Mouse (Mus musculus): ENCODE results near the gene Hoxb5. TPM values are rescaled to one million over a fixed set of nuclear protein-coding genes. Genes with fewer than 3 reads are reported as not detected.

Hoxb5 gene
- total RNA-seq, 1 experiment from 2014 or later, result not detected

DNA sequence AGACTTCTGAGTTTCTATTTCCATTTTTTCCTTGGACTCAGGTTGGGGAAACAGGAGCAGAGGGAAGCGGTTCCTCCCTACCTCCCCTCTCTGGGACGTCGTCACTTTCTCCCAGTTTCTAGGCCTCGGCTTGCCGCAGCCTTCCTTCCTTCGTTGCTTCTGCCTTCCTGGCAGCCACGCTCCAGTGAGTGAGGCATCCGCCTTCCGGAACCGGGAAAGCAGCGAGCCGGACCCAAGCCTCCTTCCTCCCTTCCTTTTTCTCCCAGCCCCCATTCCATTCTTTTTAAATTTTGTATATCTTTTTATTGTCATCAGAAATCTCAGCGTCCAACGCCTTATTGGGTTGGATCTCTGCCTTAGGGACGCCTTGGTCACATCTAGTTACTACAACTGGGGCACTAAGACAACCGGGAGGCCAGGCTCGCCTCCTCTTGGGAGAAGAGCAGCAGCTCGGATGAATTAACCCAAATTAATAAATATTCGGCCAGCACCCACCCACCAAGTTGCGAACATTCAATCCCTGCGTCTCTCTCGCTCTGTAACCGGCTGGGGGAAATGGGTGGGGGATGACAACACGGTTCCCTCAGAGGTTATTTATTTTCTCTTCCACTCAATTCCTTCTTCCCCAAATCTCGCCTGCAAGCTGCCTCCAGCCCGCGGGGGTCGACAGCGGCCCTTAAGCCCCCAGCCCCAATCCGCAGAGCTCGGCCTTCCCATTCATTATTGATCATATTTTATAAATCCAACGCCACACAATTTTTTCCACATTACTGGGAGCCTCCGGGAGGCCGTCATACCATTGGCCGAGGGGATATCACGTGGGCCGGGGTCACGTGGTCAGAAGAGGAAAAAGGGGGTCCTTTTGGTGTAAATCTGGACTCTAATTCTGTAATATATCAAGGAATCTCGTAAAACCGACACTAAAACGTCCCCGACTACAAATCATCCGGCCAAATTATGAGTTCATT, 17.1 kb upstream of the Hoxb5 start, which contains the start of gene Hoxb7:
Hoxb7 (plus strand) TSS at position 853 of the 968 bp plus-strand sequence.
- ATAC-seq (replicated peaks; ENCODE audit: low read depth, poor library complexity, severe bottlenecking), result no peak

DNA sequence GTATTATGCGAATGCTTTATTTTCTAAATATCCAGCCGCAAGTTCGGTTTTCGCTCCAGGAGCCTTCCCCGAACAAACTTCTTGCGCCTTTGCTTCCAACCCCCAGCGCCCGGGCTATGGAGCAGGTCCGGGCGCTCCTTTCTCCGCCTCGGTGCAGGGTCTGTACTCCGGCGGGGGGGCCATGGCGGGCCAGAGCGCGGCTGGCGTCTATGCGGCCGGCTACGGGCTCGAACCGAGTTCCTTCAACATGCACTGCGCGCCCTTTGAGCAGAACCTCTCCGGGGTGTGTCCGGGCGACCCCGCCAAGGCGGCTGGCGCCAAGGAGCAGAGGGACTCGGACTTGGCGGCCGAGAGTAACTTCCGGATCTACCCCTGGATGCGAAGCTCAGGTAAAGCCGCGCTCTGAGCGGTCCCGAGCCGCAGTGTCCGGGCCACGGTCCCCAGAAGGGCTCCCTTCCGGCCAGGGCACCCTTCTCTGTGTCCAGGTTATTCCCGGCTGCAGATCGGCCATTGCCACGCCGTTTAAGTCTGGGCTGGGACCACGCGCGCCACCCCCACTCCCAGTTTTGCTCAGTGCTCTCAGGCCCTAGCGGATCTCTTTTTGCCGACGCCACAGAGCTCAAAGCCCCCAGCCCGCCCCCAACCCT, 16.3 kb upstream of the Hoxb5 start:
- ATAC-seq (replicated peaks; ENCODE audit: low read depth, poor library complexity, severe bottlenecking), result no peak

- ATAC-seq (replicated peaks; ENCODE audit: low read depth, poor library complexity, severe bottlenecking), result no peak
These were observed 15.7 kb upstream of the Hoxb5 start for GRCm38 (mm10) chr11:96287411-96287810.

DNA sequence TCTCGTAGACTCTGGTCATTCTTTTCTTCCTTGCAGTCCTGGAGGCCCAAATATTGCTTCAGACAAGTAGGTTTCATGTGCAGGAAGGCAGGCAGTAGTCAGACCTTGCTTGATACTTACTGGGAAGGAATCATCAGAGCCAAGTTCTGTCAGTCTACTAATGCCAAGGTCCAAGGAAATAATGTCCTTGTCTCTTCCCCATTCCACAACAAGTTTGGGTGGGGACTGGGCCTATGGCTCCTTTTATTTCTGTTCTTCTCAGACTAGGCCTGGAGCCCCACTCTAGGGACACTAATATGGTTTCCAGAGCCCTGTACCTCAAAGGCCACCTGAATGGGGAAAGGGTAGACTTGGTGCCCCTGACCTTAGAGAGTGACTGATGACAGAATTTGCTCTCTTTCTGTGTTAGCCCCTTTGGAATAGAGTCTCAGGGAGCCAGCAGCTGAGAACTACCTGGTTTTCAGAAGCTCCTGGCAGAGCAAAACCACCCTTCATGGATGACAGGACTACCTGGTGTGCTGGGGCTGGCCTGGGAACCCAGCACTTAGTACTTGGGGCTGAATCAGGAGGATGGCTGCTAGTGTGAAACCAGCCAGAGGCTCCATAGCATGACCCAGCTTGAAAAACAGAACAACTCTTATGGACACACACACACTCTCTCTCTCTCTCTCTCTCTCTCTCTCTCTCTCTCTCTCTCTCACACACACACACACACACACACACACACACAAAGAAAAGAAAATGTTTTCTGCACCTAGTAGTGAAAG, 14.5 kb upstream of the Hoxb5 start:
- ATAC-seq (replicated peaks; ENCODE audit: low read depth, poor library complexity, severe bottlenecking), result no peak

GRCm38 (mm10) chr11:96289293-96289692, 13.8 kb upstream of the Hoxb5 start:
- no peak for ATAC-seq (replicated peaks; ENCODE audit: low read depth, poor library complexity, severe bottlenecking)

GRCm38 (mm10) chr11:96289837-96290236, 13.3 kb upstream of the Hoxb5 start:
- no peak for ATAC-seq (replicated peaks; ENCODE audit: low read depth, poor library complexity, severe bottlenecking)

DNA sequence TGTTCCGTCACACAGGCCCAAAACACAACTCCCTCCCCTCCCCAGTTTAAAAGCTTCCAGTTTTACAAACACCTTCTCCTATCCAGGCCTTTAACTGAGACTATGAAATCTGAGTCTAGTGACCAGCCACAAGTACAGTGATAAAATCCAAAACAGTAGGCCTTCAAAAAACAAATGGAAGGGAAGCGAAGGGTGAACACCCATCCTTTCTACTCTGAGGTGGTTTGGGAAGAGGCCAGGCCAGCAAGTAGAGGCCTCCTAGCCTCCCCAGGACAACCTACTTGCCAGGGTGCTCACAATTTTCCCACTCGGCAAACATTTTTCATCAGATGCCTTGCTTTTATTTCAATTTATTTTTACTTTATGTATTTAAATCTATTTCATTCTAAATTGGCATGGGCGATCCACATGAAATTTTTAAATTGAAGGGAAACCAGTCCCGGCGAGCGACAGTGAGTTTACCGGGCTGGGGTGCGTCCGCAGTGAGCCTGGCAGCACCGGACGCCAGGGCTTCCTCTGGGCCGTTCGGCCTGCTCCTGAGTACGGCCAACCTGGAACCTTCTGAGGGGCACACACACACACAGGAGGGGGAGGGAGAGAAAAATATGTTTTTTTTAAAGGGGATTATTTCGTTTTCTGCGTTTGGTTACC, 12.3 kb upstream of the Hoxb5 start:
- no peak for ATAC-seq (replicated peaks; ENCODE audit: low read depth, poor library complexity, severe bottlenecking)

GRCm38 (mm10) chr11:96291681-96292564, 11.2 kb upstream of the Hoxb5 start, which contains the start of gene Hoxb6:
TSS of gene Hoxb6 (plus strand) at chr11:96292476.
- no peak for ATAC-seq (replicated peaks; ENCODE audit: low read depth, poor library complexity, severe bottlenecking)

DNA sequence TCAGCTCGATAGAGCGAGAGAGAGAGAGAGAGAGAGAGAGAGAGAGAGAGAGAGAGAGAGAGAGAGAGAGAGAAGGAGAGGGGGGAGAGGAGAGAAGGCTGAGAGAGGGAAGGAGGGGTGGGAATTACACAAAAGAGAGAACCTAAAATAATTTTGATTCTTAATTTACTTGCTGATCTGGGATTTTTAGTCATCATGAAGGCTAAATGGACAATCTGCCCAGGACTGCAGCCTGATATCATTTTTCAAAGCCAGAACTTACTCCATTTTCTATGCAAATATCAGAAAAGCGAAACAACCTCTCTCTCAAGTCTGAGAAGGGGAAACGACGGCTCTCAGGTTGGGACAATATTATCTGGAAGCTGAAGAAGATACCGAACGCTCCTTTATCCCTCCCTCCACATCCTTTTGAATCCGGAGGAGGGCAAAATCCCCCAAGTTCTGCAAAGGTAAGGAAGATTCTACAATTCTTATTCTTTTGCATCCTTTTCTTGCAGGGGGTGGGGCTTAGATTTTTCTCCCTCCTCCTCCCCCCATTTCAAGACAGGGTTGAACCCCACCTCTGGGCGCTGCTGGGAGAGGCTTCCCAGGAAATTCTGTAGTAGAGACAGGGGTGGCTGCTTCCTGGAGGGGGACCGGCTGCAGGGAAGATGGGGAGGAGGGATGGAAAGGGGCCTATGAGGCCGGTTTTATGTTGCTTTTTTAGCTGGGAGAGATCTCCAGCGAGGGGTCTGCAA, 10.4 kb upstream of the Hoxb5 start:
- ATAC-seq (replicated peaks; ENCODE audit: low read depth, poor library complexity, severe bottlenecking), result no peak

- ATAC-seq (replicated peaks; ENCODE audit: low read depth, poor library complexity, severe bottlenecking), result no peak
These were observed 9.7 kb upstream of the Hoxb5 start for GRCm38 (mm10) chr11:96293302-96293921.

DNA sequence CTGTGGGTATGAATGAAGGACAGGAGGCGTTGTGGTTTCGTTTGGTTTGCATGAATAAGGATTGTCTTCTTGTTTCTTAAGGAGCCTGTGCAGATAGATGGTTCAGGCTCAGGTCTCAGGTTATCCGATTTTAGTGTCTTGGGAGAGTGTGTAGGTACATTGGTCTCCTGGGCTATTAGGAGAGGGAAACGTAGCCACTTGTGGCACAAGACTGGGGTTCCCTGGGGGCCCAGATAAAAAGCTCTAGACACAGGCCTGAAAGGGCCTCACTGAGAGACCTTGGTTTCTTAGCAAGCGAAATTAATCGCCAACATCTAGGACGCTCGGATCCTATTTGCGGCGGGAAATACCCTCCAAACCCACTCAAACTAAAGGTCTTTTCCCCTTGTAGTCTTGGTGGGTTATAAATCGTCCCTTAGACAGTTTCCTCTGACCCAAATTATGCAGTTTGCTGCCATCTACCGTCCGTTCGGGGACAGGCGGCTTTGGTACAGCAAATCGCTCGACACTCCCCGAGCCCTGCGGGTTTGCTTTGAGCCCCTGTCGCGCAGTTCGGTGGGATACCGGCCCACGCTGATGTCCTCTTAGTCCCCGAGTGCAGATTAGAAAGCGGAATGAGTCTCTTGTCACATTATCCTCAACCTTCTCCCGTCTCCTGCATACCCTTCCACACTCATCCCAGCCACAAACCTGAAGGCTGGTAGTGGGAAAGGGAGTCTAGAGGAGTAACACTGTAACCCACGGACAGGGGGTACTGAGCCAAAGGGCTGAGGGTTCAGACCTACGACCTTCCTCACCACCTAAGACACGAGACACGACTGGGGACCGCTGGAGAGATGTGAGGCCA, 8.7 kb upstream of the Hoxb5 start:
- peak; percentile 80 for ATAC-seq (replicated peaks; ENCODE audit: low read depth, poor library complexity, severe bottlenecking)

DNA sequence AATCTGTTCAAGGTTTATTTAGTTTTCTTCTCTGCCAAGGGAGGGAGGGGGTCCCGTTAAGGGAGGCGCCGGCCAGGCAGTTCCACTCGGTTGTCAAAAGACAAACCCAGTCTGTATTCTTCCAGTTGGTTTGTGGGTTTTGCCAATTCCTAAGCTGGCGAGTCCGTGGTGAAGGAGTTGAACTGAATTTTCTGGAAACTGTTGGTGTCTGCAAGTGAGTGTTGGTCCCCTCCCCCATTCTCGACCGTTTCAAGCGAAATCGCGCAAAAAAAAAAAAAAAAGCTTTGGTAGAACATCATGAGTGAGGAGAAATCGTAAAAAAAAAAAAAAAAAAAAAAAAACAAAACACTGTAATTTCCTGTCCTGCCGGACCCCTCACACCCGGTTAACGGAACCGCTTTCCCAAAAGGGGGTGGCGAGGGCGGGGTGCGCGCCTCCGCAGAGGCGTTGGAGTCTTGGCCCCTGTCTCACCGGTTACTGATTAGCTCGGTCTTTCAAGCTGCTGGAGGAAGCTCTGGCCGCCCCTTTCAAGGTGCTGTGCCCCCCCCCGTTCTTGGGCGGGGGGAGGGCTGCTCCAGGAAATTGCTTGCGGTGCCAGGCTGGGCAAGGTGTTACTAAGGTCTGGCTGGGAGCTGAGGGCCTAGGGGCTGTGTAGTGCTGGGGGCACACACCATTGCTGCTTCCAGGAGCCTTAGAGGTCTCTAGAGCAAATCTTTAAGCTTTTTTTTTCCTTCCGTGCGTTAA, 7.9 kb upstream of the Hoxb5 start:
- no peak for ATAC-seq (replicated peaks; ENCODE audit: low read depth, poor library complexity, severe bottlenecking)

DNA sequence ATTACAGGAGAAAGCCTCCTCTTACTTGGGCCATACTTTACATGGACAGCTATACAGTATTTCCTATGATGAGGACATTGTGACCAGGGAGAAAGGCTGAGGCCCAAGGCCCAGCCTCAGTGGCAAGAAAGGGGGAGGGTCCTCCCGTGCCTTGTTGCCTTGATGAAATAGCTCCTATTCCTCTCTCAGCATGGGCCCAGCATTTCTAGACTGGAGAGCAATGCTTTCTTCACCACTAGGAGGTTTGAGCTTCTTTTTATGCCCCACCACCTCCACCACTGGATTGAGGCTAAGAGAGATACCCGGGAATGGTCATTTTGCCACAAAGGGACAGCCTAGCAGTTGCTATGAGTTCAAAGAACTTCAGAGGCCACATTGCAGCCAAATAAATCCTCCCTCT, 6.1 kb upstream of the Hoxb5 start:
- no peak for ATAC-seq (replicated peaks; ENCODE audit: low read depth, poor library complexity, severe bottlenecking)

DNA sequence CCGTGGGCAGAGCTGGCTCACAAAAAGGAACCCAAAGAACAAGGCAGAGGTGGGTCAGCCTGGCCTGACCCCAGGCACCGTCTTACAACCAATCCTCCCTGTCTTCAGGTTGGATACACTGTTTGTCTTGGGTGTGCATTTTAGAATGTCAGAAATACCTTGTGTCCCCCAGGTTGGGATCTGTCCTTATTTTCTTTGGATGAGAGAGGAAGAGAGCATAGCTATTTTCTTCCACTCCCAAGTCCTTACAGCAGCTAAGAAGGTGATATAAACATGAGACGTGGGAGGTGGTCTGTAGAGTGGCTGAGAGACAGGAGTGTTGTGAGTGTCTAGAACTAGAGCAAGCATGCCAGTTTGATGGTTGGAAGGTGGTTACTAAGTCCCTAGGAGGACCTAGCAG, 5.7 kb upstream of the Hoxb5 start:
- no peak for ATAC-seq (replicated peaks; ENCODE audit: low read depth, poor library complexity, severe bottlenecking)

DNA sequence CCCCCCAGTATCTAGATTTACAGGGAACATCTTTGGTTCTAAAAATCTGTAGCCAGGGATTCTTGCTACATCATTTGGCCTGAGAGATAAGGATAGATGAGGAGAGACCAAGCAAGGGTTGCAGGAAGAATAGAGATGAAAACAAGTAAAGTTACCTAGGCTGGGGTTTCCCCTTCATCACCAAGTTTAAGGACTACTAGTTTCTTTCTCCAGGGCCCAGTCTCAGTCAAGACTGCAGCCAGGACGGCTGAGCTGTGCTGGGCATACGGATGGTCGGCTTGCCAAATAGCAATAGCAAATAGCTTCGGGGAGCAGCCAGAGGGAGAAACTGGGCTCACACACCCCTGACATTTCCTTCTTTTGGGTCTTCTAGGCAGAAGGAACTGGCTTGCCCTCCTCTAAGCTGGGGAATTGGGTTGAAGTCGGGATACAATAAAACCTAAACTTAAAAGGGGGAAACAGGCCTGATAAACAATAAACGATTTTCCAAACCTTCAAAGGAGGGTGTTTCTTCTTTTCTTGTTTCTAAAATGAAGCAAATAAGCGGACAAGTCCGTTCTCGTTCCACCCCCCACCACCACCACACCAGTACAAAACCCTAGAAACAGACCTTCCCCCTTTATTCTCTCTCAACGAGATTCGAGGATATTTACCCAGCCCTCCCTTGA, 5.0 kb upstream of the Hoxb5 start:
- no peak for ATAC-seq (replicated peaks; ENCODE audit: low read depth, poor library complexity, severe bottlenecking)

All from common myeloid progenitor, adult 5-6 weeks (primary cell).